Mouse (Mus musculus): ENCODE measurements at regions not wholly inside any gene's neighbourhood (a gene's known extent, or its start where the extent isn't known, plus 50 kb on each side); places are given as distances from the start of the nearest gene placed in this dataset.

GRCm38 (mm10) chr1:90513442-90514070 is 89.2 kb upstream of the Cops8 start:
- TF ChIP-seq CTCF (IDR thresholded peaks at IDR 0.05) (no peak), EP300 (IDR thresholded peaks at IDR 0.05) (no peak)
